Mouse (Mus musculus) heart, embryonic 16.5 days (tissue): Measurements from ENCODE around the gene Magoh. TPM values are rescaled to one million over a fixed set of nuclear protein-coding genes. Genes with fewer than 3 reads are reported as not detected.

Source experiments
- ATAC-seq: fragments of 200-750 bp; cut with Nextera tagmentation; replicated peaks from 2 replicates; pipeline ENCODE4 v1.8.0; 2017; ENCODE audit warnings: moderate number of reproducible peaks; ENCODE audit not compliant: insufficient read depth, low FRiP score; ENCODE audit errors: extremely low read depth
- H3K27ac ChIP-seq: fragments of 300-500 bp; sonication (generic); 2 replicates; pipeline ENCODE4 v1.5.1; 2014; ENCODE audit warnings: mild to moderate bottlenecking, low read length, control low read depth, moderate library complexity
- H3K27me3 ChIP-seq: fragments of 300-500 bp; sonication (generic); 2 replicates; pipeline ENCODE4 v1.6.1; 2014; ENCODE audit warnings: low read length, mixed read lengths; ENCODE audit not compliant: control insufficient read depth, insufficient read depth
- H3K36me3 ChIP-seq: fragments of 300-500 bp; sonication (generic); 2 replicates; pipeline ENCODE4 v1.6.1; 2014; ENCODE audit not compliant: control insufficient read depth, insufficient read depth
- H3K4me1 ChIP-seq: fragments of 300-500 bp; sonication (generic); 2 replicates; pipeline ENCODE4 v1.6.1; 2014; ENCODE audit warnings: low read length, mixed read lengths; ENCODE audit not compliant: control insufficient read depth, insufficient read depth
- H3K4me2 ChIP-seq: fragments of 300-500 bp; sonication (generic); 2 replicates; pipeline ENCODE4 v1.6.1; 2014; ENCODE audit warnings: low read depth, mild to moderate bottlenecking, control low read depth, low read length
- H3K4me3 ChIP-seq: fragments of 300-500 bp; sonication (generic); 2 replicates; pipeline ENCODE4 v1.5.1; 2014; ENCODE audit warnings: mild to moderate bottlenecking, control low read depth, low read length
- H3K9ac ChIP-seq: fragments of 300-500 bp; sonication (generic); 2 replicates; pipeline ENCODE4 v1.6.1; 2014; ENCODE audit warnings: low read length, control low read depth
- H3K9me3 ChIP-seq: fragments of 300-500 bp; sonication (generic); replicated peaks from 2 replicates; pipeline ENCODE4 v1.6.1; 2016; ENCODE audit warnings: low read length; ENCODE audit not compliant: control insufficient read depth
- WGBS: fragments of 180-500 bp; shearing (Covaris S2); extraction: QIAGEN DNeasy Blood & Tissue Kit; methylation state at CpG from one replicate; pipeline ENCODE4 v1.1.7; 2014; 5-methylcytosine and 5-hydroxymethylcytosine counted together
- polyA plus RNA-seq: library from polyadenylated mRNA; unstranded; fragments of >200 nt; fragmentation: Nextera tagmentation; extraction: Ambion mirVana; gene quantifications from 2 replicates; pipeline ENCODE4 v1.2.1, GENCODE M21; 2015

Gene Magoh
- polyA plus RNA-seq, 1 experiment from 2014 or later: 86.6 TPM

DNA sequence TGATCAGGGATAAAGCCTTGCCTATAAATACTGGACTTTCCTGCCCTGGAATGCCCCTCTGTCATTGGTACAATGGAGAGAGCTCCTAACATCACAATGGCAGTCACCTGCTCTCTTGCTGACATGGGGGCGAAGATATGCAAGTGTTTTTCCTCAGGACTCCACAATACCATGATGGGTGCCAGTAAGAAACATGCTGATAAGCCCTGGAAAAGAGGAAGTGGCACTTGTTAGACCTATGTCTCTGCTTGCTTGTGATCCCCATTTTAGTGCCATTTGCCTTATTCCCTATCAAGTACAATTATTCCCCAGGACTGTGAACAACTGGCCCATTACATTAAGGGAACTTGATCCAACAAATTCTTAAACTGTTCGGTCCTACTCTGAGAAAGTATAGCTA lies 49.2 kb downstream of the Magoh start:
- Histone ChIP-seq H3K4me1 (no peaks in the 10 kb centered on the region), H3K9me3 (no peaks in the 10 kb centered on the region), H3K9ac (no peak overlapping the region), H3K4me2 (no peak overlapping the region), H3K27me3 (no peaks in the 10 kb centered on the region), H3K27ac (no peak overlapping the region), H3K4me3 (no peak overlapping the region), H3K36me3 (no peaks in the 10 kb centered on the region)
- 67% methylated on average over 2 of the region's 2 CpGs for WGBS
- no peak for ATAC-seq

DNA sequence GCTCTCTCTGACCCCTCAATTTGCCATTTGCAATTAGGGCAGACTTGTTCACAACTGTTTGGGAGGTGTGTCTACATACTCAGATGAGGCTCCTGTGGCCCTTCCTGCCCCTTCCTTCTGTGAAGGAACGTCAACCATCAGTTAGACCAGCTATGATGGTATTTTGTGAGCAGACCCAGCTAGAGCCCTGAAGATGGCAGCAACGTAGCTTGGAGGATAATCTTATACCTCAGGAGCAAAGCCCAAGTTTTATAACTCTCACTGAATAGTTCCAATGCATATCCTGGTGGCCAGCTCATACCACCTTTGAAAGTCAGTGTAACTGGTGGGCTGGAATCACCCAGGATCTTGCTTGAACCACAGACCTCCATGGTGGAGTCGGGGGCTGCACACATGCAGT lies 51.9 kb downstream of the Magoh start:
- 73% methylated on average over 3 of the region's 3 CpGs for WGBS
- Histone ChIP-seq H3K4me1 (no peaks in the 10 kb centered on the region), H3K36me3 (no peaks in the 10 kb centered on the region), H3K27me3 (no peaks in the 10 kb centered on the region), H3K27ac (no peak overlapping the region), H3K9ac (no peak overlapping the region), H3K4me2 (no peak overlapping the region), H3K4me3 (no peak overlapping the region), H3K9me3 (no peaks in the 10 kb centered on the region)
- no peak for ATAC-seq

DNA sequence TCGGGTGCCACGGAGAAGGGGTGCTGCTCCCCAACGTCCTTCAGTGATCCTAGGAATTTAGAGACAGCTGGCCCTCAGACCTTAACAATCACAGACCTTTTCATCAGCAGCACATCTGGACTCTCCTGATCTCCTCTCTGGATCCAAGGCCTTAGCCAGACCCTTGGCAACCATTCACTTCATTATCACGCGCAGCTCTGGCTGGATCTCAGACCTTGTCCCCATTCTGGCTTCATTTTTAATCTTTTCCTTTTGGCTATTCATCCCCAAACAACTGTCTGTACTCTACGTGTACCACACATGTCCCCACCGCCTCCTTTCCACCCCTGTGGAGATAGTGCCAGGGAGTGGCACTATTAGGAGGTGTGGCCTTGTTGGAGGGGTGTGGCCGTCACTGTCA lies 53.7 kb downstream of the Magoh start:
- H3K4me3 ChIP-seq: no peak overlapping the region
- no peaks in the 10 kb centered on the region for H3K4me1 ChIP-seq
- H3K36me3 ChIP-seq: no peaks in the 10 kb centered on the region
- 73% methylated on average over 8 of the region's 8 CpGs for WGBS
- H3K9ac ChIP-seq: no peak overlapping the region
- H3K9me3 ChIP-seq: no peaks in the 10 kb centered on the region
- no peak for ATAC-seq
- H3K4me2 ChIP-seq: no peak overlapping the region
- H3K27ac ChIP-seq: no peak overlapping the region
- H3K27me3 ChIP-seq: no peaks in the 10 kb centered on the region

DNA sequence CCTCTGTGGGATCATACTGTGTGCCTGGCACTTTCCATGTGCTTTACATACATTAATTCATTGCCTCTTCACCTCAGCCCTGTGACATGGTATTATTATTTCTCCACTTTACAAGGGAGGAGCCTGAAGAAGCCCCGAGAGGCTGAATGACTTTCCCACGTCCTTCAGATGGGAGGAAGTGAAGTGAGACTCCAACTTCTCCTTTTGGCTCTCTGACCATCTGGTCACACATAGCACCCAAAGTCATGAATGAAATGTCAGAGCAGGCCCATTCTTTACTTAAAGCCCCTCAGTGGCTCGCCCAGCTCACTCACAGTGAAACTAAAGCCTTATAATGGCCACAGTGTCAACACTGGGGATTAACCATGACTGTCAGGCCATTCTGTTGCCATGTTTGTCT lies 55.7 kb downstream of the Magoh start:
- ATAC-seq: no peak
- H3K9ac ChIP-seq: no peak overlapping the region
- H3K4me2 ChIP-seq: no peak overlapping the region
- H3K36me3 ChIP-seq: no peaks in the 10 kb centered on the region
- H3K27me3 ChIP-seq: no peaks in the 10 kb centered on the region
- H3K4me3 ChIP-seq: no peak overlapping the region
- H3K4me1 ChIP-seq: no peaks in the 10 kb centered on the region
- H3K27ac ChIP-seq: no peak overlapping the region
- 61% methylated on average over 3 of the region's 3 CpGs for WGBS
- H3K9me3 ChIP-seq: no peaks in the 10 kb centered on the region

Other genes starting within 250 kb of the Magoh start
- not detected in 2 replicates for gene Dmrtb1, start 195.5 kb upstream of the Magoh start, polyA plus RNA-seq
- gene Lrp8, start 77.5 kb upstream of the Magoh start, polyA plus RNA-seq: 0.67 and 0.91 TPM in 2 replicates
- gene 0610037L13Rik, start 10.1 kb downstream of the Magoh start, polyA plus RNA-seq: 95.2 and 99.1 TPM in 2 replicates
- gene Cpt2, start 43.9 kb downstream of the Magoh start, polyA plus RNA-seq: 62.8 and 69.2 TPM in 2 replicates
- gene Slc1a7, start 88.6 kb downstream of the Magoh start, polyA plus RNA-seq: 0.05 TPM in 1 of 2 replicates, not detected in the other
- 0.64 TPM in 2 replicates for gene Podn, start 216.7 kb downstream of the Magoh start, polyA plus RNA-seq